In the genomic region with DNA sequence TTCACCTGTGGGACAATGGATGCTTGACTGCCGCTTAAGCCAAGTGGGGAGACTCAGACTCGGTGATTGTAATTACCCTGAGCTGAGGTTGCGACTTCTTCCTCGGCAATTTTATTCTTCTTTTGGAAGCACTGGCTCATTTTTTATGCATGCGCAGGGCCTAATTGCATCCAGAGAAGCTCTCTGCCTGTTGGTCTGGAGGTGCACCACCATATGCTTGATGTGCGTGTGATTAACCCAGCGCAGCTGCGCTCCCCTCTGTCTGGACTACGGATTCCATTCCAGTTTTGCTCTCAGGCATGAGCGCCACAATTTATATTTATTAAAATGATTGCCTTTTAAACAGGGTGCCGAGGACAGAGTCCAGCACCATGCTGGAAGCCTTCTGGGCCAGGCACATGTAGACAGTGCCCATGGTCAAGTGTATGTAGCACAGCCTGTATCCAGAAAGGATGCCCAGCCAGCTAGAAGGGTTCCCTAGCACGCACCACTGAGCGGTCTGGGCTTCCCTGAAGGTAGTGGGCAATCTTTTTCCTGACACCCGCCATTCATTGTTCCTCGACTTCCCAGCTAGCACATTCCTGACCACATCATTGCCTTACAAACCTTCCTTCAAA, we compare ENCODE assay signal across 14 mouse cellular contexts.
DNase-seq lines count a peak whose midpoint lies in the region; ATAC-seq lines count a peak whose summit lies in the region.
"Had no signal": no experiment of that assay in that cellular context is flagged by ENCODE, and none has a peak within 500 bp of the region (broad histone marks: within the 10 kb centered on the region; RNA-seq: fewer than 3 reads in every experiment).

No protein-coding gene starts in this region.

- no peaks in the 10 kb centered on the region for H3K36me3 ChIP-seq in embryonic facial prominence, embryonic 10.5 days (replicated peaks)
- H3K36me3 ChIP-seq in forebrain, embryonic 16.5 days (ENCODE audit: control insufficient read depth, insufficient read depth) = no peaks in the 10 kb centered on the region
- no peaks in the 10 kb centered on the region for H3K36me3 ChIP-seq in midbrain, embryonic 13.5 days

- DNase-seq in cerebellum, postnatal 10 days = peak; percentile 63 to 72
- DNase-seq in cerebellum, postnatal 25 days = no peak
- DNase-seq in embryonic facial prominence, embryonic 10.5 days (ENCODE audit: low spot score) = peak; percentile 30
- DNase-seq in ovary, adult 18-20 months (ENCODE audit: low spot score) = no peak
- DNase-seq in testis, postnatal 10 days (ENCODE audit: low spot score) = no peak
- DNase-seq: adrenal gland, adult 8-10 months; kidney, adult 2 months; right cerebral cortex, postnatal 14 days; thymus, adult 2 months had no signal

- no peak overlapping the region for H3K4me3 ChIP-seq in embryonic facial prominence, embryonic 10.5 days
- no peak overlapping the region for H3K4me3 ChIP-seq in forebrain, embryonic 16.5 days (replicated peaks; ENCODE audit: low read length)
- no peak overlapping the region for H3K4me3 ChIP-seq in midbrain, embryonic 13.5 days (replicated peaks)

- no peak overlapping the region for H3K27ac ChIP-seq in embryonic facial prominence, embryonic 10.5 days (replicated peaks)
- H3K27ac ChIP-seq in forebrain, embryonic 16.5 days (ENCODE audit: low read length) = peak overlapping the region; percentile 43
- peak overlapping the region; percentile 84 for H3K27ac ChIP-seq in midbrain, embryonic 13.5 days
- H3K27ac ChIP-seq: liver, embryonic 14.5 days; macrophage had no signal

- ATAC-seq in forebrain, embryonic 16.5 days = peak; percentile 81
- ATAC-seq in midbrain, embryonic 13.5 days = peak; percentile 76
- no peak for ATAC-seq in granulocyte monocyte progenitor cell, adult 5-6 weeks (replicated peaks; ENCODE audit: poor library complexity, severe bottlenecking)

- H3K9ac ChIP-seq in forebrain, embryonic 16.5 days (replicated peaks; ENCODE audit: low read depth, low read length) = no peak overlapping the region
- H3K9ac ChIP-seq in midbrain, embryonic 13.5 days (replicated peaks) = no peak overlapping the region
- H3K9ac ChIP-seq: liver, embryonic 14.5 days had no signal

- WGBS in embryonic facial prominence, embryonic 10.5 days = 63% methylated on average over 15 of the region's 15 CpGs
- WGBS in forebrain, embryonic 16.5 days = 41% methylated on average over 15 of the region's 15 CpGs
- WGBS in midbrain, embryonic 13.5 days = 57% methylated on average over 15 of the region's 15 CpGs

- H3K4me1 ChIP-seq in embryonic facial prominence, embryonic 10.5 days = peaks cover 14% of the 10 kb centered on the region
- peaks cover 34% of the 10 kb centered on the region for H3K4me1 ChIP-seq in forebrain, embryonic 16.5 days (replicated peaks; ENCODE audit: control insufficient read depth, insufficient read depth, low read length)
- peaks cover 46% of the 10 kb centered on the region for H3K4me1 ChIP-seq in midbrain, embryonic 13.5 days (replicated peaks)

- H3K27me3 ChIP-seq in embryonic facial prominence, embryonic 10.5 days (replicated peaks; ENCODE audit: low read depth, poor library complexity, severe bottlenecking) = no peaks in the 10 kb centered on the region
- H3K27me3 ChIP-seq in forebrain, embryonic 16.5 days (replicated peaks; ENCODE audit: control insufficient read depth, insufficient read depth, low read length) = no peaks in the 10 kb centered on the region
- no peaks in the 10 kb centered on the region for H3K27me3 ChIP-seq in midbrain, embryonic 13.5 days

- H3K9me3 ChIP-seq in embryonic facial prominence, embryonic 10.5 days = no peaks in the 10 kb centered on the region
- H3K9me3 ChIP-seq in forebrain, embryonic 16.5 days (ENCODE audit: control insufficient read depth, low read length) = no peaks in the 10 kb centered on the region
- H3K9me3 ChIP-seq in midbrain, embryonic 13.5 days = no peaks in the 10 kb centered on the region

- H3K4me2 ChIP-seq in forebrain, embryonic 16.5 days (ENCODE audit: low read length) = no peak overlapping the region
- H3K4me2 ChIP-seq in midbrain, embryonic 13.5 days (replicated peaks) = no peak overlapping the region

Comparison
In these comparisons a context has a peak if more than half of its experiments do, and no peak if none do; other contexts are left out.
1. DNase-seq: peak in cerebellum, postnatal 10 days (2 of 2) and embryonic facial prominence, embryonic 10.5 days (single experiment); none in cerebellum, postnatal 25 days (0 of 2), ovary, adult 18-20 months (single experiment) and testis, postnatal 10 days (single experiment).